Mouse (Mus musculus) limb, embryonic 14.5 days (tissue): ENCODE results near the gene Zfand3. TPM values are rescaled to one million over a fixed set of nuclear protein-coding genes. Genes with fewer than 3 reads are reported as not detected.

Experiments used
- ATAC-seq: fragments of 200-750 bp; cut with Nextera tagmentation; 2 replicates; pipeline ENCODE4 v1.8.0; 2017; ENCODE audit warnings: low read depth, moderate number of reproducible peaks, moderate TSS enrichment; ENCODE audit not compliant: low FRiP score
- DNase-seq: peaks from one replicate; pipeline ENCODE4 v3.0.0-alpha.2; 2015; ENCODE audit warnings: low spot score
- H3K27ac ChIP-seq: fragments of 300-500 bp; sonication (generic); replicated peaks from 2 replicates; pipeline ENCODE4 v1.5.1; 2014; ENCODE audit warnings: low read depth, mild to moderate bottlenecking, low read length, moderate library complexity, mixed read lengths
- H3K27me3 ChIP-seq: fragments of 300-500 bp; sonication (generic); 2 replicates; pipeline ENCODE4 v1.6.1; 2014; ENCODE audit warnings: low read length, mixed read lengths; ENCODE audit not compliant: control insufficient read depth, insufficient read depth
- H3K36me3 ChIP-seq: fragments of 300-500 bp; sonication (generic); 2 replicates; pipeline ENCODE4 v1.6.1; 2014; ENCODE audit warnings: mild to moderate bottlenecking, low read length, moderate library complexity, mixed read lengths; ENCODE audit not compliant: control insufficient read depth, insufficient read depth
- H3K4me1 ChIP-seq: fragments of 300-500 bp; sonication (generic); 2 replicates; pipeline ENCODE4 v1.6.1; 2014; ENCODE audit warnings: antibody characterized with exemption, low read length, mixed read lengths; ENCODE audit not compliant: control insufficient read depth, insufficient read depth
- H3K4me2 ChIP-seq: fragments of 300-500 bp; sonication (generic); replicated peaks from 2 replicates; pipeline ENCODE4 v1.6.1; 2014; ENCODE audit warnings: low read depth, mild to moderate bottlenecking, low read length, moderate library complexity; ENCODE audit not compliant: severe bottlenecking
- H3K4me3 ChIP-seq: fragments of 300-500 bp; sonication (generic); replicated peaks from 2 replicates; pipeline ENCODE4 v1.5.1; 2014; ENCODE audit warnings: low read length
- H3K9ac ChIP-seq: fragments of 300-500 bp; sonication (generic); 2 replicates; pipeline ENCODE4 v1.6.1; 2014; ENCODE audit warnings: mild to moderate bottlenecking, low read depth, low read length, moderate library complexity; ENCODE audit not compliant: severe bottlenecking
- H3K9me3 ChIP-seq: fragments of 300-500 bp; sonication (generic); 2 replicates; pipeline ENCODE4 v1.6.1; 2016; ENCODE audit warnings: low read length; ENCODE audit not compliant: control insufficient read depth
- POLR2A ChIP-seq: fragments of 200-500 bp; IDR thresholded peaks from 2 replicates; pipeline ENCODE4 v1.8.0; 2012; ENCODE audit warnings: inconsistent platforms, mild to moderate bottlenecking, moderate library complexity, borderline replicate concordance; ENCODE audit not compliant: insufficient read depth, insufficient read length; ENCODE audit errors: extremely low read depth
- WGBS: fragments of 180-500 bp; shearing (Covaris S2); extraction: QIAGEN DNeasy Blood & Tissue Kit; methylation state at CpG from one replicate; pipeline ENCODE4 v1.1.7; 2014; 5-methylcytosine and 5-hydroxymethylcytosine counted together
- polyA plus RNA-seq, 2 experiments: library from polyadenylated mRNA; depleted of rRNA in 1 of 2; stranded (reverse) in 1 of 2; unstranded in 1 of 2; fragments of >200 nt; fragmentation: Nextera tagmentation in 1 of 2; extraction: Ambion mirVana in 1 of 2; gene quantifications; 2 replicates each; pipeline versions ENCODE4 v1.2.1 to v1.2.3; 2012 to 2014

Gene Zfand3
- polyA plus RNA-seq, 2 experiments = 43.1 to 107 TPM

- TF ChIP-seq POLR2A = no peak
- Histone ChIP-seq H3K4me2 (no peak overlapping the region), H3K9ac (no peak overlapping the region), H3K4me3 (no peak overlapping the region), H3K36me3 (no peaks in the 10 kb centered on the region), H3K9me3 (0 out of 2 replicates have a peak, but pooled peaks cover 4% of the 10 kb centered on the region), H3K27ac (no peak overlapping the region), H3K27me3 (no peaks in the 10 kb centered on the region), H3K4me1 (no peaks in the 10 kb centered on the region)
- WGBS = 62% methylated on average over 8 of the region's 8 CpGs
- no peak for ATAC-seq
- DNase-seq = no peak
Observed at GRCm38 (mm10) chr17:29981568-29981967, 23.0 kb upstream of the Zfand3 start.

GRCm38 (mm10) chr17:29983190-29983589 lies 21.3 kb upstream of the Zfand3 start:
- ATAC-seq (no peak), DNase-seq (no peak)
- Histone ChIP-seq H3K27ac (no peak overlapping the region), H3K4me3 (no peak overlapping the region), H3K27me3 (no peaks in the 10 kb centered on the region), H3K4me1 (no peaks in the 10 kb centered on the region), H3K9me3 (0 out of 2 replicates have a peak, but pooled peaks cover 4% of the 10 kb centered on the region), H3K4me2 (no peak overlapping the region), H3K9ac (no peak overlapping the region), H3K36me3 (no peaks in the 10 kb centered on the region)
- WGBS = 89% methylated on average over 5 of the region's 5 CpGs
- TF ChIP-seq POLR2A = no peak

- DNase-seq (no peak), ATAC-seq (no peak)
- TF ChIP-seq POLR2A = no peak
- Histone ChIP-seq H3K27ac (no peak overlapping the region), H3K27me3 (no peaks in the 10 kb centered on the region), H3K4me1 (no peaks in the 10 kb centered on the region), H3K9me3 (0 out of 2 replicates have a peak, but pooled peaks cover 4% of the 10 kb centered on the region), H3K4me2 (no peak overlapping the region), H3K9ac (no peak overlapping the region), H3K4me3 (no peak overlapping the region), H3K36me3 (no peaks in the 10 kb centered on the region)
- WGBS = 80% methylated on average over 7 of the region's 7 CpGs
Observed at GRCm38 (mm10) chr17:29984931-29985330, 19.6 kb upstream of the Zfand3 start.

GRCm38 (mm10) chr17:29985534-29985933 lies 19.0 kb upstream of the Zfand3 start:
- no peak overlapping the region for H3K4me2 ChIP-seq
- no peaks in the 10 kb centered on the region for H3K36me3 ChIP-seq
- H3K4me3 ChIP-seq = no peak overlapping the region
- WGBS = 24% methylated on average over 3 of the region's 3 CpGs
- H3K9ac ChIP-seq = no peak overlapping the region
- no peak for TF ChIP-seq POLR2A
- H3K4me1 ChIP-seq = no peaks in the 10 kb centered on the region
- 0 out of 2 replicates have a peak, but pooled peaks cover 4% of the 10 kb centered on the region for H3K9me3 ChIP-seq
- ATAC-seq (no peak), DNase-seq (no peak)
- no peak overlapping the region for H3K27ac ChIP-seq
- H3K27me3 ChIP-seq = no peaks in the 10 kb centered on the region

GRCm38 (mm10) chr17:29988141-29988540 lies 16.4 kb upstream of the Zfand3 start:
- H3K36me3 ChIP-seq = no peaks in the 10 kb centered on the region
- no peaks in the 10 kb centered on the region for H3K4me1 ChIP-seq
- WGBS = 16% methylated on average over 5 of the region's 5 CpGs
- no peak overlapping the region for H3K4me3 ChIP-seq
- ATAC-seq (no peak), DNase-seq (no peak)
- no peak overlapping the region for H3K27ac ChIP-seq
- H3K27me3 ChIP-seq = no peaks in the 10 kb centered on the region
- H3K9me3 ChIP-seq = no peaks in the 10 kb centered on the region
- H3K4me2 ChIP-seq = no peak overlapping the region
- no peak for TF ChIP-seq POLR2A
- H3K9ac ChIP-seq = no peak overlapping the region

GRCm38 (mm10) chr17:29989653-29990052 lies 14.9 kb upstream of the Zfand3 start:
- ATAC-seq (no peak), DNase-seq (no peak)
- Histone ChIP-seq H3K4me3 (no peak overlapping the region), H3K9ac (no peak overlapping the region), H3K9me3 (no peaks in the 10 kb centered on the region), H3K27ac (no peak overlapping the region), H3K4me1 (no peaks in the 10 kb centered on the region), H3K36me3 (no peaks in the 10 kb centered on the region), H3K27me3 (no peaks in the 10 kb centered on the region), H3K4me2 (no peak overlapping the region)
- TF ChIP-seq POLR2A = no peak
- WGBS = 82% methylated on average over 5 of the region's 5 CpGs
